Mouse (Mus musculus): Measurements from ENCODE around the gene Megf11.
"Not testable (repeated sequence)": the region's sequence is repeated elsewhere in the genome, so short reads cannot be mapped to it uniquely, and the experiment has no call there.

Gene Megf11

GRCm38 (mm10) chr9:64698586-64698985 is 313.2 kb downstream of the Megf11 start:
- no peak for DNase-seq (ENCODE audit: low spot score in 2 of 2)

- no peak for DNase-seq (ENCODE audit: low spot score in 2 of 2)
These were observed 315.3 kb downstream of the Megf11 start for GRCm38 (mm10) chr9:64700451-64701311.

GRCm38 (mm10) chr9:64701651-64702050 is 316.2 kb downstream of the Megf11 start:
- peak in 1 of 2 experiments; percentile 18 for DNase-seq (ENCODE audit: low spot score in 2 of 2)

- no peak for DNase-seq (ENCODE audit: low spot score in 2 of 2)
These were observed 317.0 kb downstream of the Megf11 start for GRCm38 (mm10) chr9:64702391-64702790.

DNA sequence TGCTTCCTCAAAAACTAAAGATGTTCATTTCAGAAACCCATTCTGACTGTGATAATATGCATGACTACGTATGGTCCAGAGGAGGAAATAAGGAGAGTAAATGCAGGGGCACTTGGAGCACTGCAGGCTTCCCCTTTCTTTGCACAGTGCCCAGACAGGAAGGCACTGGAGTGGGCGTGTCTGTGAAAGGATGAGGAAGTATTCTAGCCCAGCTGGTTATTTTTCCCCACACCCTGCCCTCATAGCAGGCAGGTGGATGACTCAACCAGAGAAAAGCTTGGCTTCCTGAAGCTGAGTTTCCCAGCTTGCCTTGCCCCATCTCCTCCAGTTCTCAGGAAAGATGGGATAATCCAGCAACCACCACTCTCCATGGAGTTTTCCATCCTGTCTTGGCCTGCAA is 317.5 kb downstream of the Megf11 start:
- DNase-seq (ENCODE audit: low spot score in 2 of 2), result peak; percentile 49 to 65

GRCm38 (mm10) chr9:64703420-64703965 is 318.1 kb downstream of the Megf11 start:
- DNase-seq (ENCODE audit: low spot score in 2 of 2), result no peak

DNA sequence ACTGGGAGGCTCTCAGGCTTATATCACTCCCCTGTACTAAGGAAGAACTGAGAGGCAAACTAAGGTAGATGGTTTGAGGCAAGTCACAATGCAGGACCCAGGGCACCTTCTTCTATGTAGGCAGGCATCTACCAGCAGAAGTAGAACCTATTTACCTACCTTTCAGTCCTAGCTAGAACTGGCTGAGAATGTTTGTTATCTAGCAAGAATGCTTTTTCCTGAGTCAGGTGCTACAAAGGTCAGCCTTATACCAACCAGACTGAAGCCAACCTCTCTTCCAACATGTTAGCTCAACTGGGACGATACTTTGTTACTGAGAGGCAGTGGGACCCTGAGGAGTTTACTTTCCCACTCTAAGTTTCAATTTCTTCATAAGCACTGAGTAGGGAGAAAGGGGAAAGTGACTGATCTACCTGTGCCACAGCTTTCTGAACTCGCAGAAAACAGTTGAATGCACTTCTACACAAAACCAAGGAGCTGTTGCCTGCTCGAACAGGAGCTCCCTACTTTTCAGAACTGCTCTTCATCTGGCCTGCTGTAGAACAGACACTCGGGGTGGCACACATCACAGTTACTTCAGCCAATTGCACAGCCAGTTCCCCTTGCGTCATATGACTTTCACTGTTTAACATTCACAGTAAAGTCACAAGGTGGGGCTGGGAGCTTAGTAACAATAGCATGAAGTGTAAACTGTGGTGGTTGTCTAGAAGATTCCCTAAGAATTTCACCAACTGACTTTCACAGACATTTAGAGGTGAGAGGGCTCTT is 318.8 kb downstream of the Megf11 start:
- DNase-seq (ENCODE audit: low spot score in 2 of 2), result no peak

DNA sequence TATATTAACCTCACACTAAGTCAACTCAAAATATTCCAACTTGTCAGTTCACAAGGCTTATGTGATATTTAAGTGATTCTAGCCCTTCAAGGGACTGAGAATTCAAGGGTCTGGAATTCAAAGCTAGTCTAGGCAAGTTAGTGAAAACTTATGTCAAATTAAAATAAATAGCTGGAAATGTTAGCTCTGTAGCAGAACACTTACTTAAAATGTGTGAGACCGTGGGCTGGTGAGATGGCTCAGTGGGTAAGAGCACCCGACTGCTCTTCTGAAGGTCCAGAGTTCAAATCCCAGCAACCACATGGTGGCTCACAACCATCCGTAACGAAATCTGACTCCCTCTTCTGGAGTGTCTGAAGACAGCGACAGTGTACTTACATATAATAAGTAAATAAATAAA is 324.9 kb downstream of the Megf11 start:
- DNase-seq (ENCODE audit: low spot score in 2 of 2), result not testable (repeated sequence)

DNA sequence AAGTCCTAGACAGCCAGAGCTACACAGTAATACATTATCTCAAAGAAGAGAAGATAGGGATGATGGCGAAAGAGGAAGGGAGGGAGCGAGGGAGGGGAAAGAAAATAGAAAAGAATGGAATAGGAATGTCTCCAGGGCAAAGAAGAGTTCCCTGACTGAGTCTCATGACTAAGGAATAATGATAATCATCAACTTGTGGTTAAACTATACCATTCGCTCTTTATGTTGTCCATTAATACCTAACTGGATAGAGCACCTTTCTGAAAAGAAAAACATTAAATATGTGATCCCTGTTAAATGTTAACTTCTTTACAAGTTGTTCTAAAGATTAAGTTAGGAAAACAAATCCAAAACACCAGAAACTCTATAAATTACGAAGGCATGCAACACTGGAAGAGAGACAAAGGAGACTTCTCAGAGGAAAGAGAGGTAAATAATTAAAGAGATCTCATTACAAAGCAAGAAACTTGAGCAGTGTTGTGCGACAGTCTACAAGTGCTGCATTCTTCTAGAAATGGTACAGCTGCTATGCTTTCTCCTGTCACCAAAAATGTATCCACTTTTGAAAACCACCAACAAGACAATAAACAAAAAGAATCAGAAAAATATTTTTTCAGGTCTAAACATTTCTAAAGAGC is 334.2 kb downstream of the Megf11 start:
- DNase-seq (ENCODE audit: low spot score in 2 of 2), result no peak

GRCm38 (mm10) chr9:64726454-64726853 is 341.0 kb downstream of the Megf11 start:
- DNase-seq (ENCODE audit: low spot score in 2 of 2), result no peak

GRCm38 (mm10) chr9:64731029-64731560 is 345.7 kb downstream of the Megf11 start:
- no peak for DNase-seq (ENCODE audit: low spot score in 2 of 2)

DNA sequence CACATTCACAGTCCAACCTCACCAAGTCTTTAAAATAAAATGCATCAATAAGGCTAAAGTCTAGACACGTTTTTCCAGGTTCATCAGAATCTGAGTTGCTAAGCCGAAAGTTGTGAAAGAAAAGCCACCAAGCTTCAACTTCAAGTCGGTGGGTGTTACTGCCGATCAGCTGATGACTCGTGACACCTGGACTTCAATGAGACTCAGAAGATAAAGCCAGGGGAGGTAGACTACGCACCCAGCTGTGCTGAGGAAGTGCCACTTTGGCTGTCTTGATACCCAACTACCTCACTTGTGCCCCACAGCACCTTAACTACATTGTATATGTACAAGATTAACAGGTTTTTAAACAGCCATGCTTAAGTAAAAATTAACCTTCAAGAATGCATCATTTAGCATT is 348.7 kb downstream of the Megf11 start:
- DNase-seq (ENCODE audit: low spot score in 2 of 2), result no peak

DNA sequence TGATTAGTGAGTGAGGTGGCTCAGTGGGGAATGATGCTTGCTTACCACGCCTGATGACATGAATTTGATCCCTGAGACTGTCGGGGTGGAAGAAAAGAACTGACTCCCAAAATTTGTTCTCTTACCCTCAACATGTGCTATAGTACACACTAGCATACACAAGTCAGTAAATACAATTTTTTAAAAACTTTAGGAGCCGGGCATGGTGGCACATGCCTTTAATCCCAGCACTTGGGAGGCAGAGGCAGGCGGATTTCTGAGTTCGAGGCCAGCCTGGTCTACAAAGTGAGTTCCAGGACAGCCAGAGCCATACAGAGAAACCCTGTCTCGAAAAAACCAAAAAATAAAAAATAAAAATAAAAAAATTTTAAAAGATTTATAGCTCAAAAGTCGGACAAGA is 349.6 kb downstream of the Megf11 start:
- DNase-seq (ENCODE audit: low spot score in 2 of 2), result not testable (repeated sequence)

GRCm38 (mm10) chr9:64736076-64736638 is 350.7 kb downstream of the Megf11 start:
- peak; percentile 9 to 23 for DNase-seq (ENCODE audit: low spot score in 2 of 2)

GRCm38 (mm10) chr9:64736639-64737405 is 351.4 kb downstream of the Megf11 start:
- peak; percentile 82 to 89 for DNase-seq (ENCODE audit: low spot score in 2 of 2)

- peak; percentile 95 for DNase-seq (ENCODE audit: low spot score in 2 of 2)
These were observed 352.2 kb downstream of the Megf11 start, which contains the start of gene Rab11a for GRCm38 (mm10) chr9:64737406-64738201. TSS of gene Rab11a (minus strand) at chr9:64737758.

DNA sequence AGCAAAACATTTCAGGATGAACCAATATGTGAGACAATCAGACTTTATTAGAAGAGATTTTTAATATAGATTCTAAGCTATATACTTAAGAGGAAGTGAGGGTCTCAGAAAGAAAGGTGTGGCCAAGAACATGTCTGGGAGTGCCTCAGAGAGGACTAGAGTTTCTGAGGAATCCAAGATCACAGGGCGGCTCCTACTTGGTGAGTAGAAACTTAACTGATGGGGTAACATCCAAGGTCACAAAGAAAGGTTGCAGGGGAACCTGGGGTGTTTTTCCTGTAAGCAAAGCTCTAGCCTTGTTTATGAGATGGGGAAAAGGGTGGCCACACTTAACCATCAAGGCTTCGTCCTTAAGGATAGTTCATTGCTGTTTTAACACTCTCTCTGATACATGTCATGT is 353.6 kb downstream of the Megf11 start:
- DNase-seq (ENCODE audit: low spot score in 2 of 2), result no peak

GRCm38 (mm10) chr9:64742453-64742852 is 357.0 kb downstream of the Megf11 start:
- DNase-seq (ENCODE audit: low spot score in 2 of 2), result no peak

- no peak for DNase-seq (ENCODE audit: low spot score in 2 of 2)
These were observed 362.3 kb downstream of the Megf11 start for GRCm38 (mm10) chr9:64747735-64748134.

- DNase-seq (ENCODE audit: low spot score in 2 of 2), result no peak
These were observed 363.9 kb downstream of the Megf11 start for GRCm38 (mm10) chr9:64749314-64749713.
